Mouse (Mus musculus) megakaryocyte, embryonic 14.5 days (primary cell): ENCODE measurements around the gene Usp17ld. TPM values are rescaled to one million over a fixed set of nuclear protein-coding genes. Genes with fewer than 3 reads are reported as not detected.
"Not testable (repeated sequence)": the region's sequence is repeated elsewhere in the genome, so short reads cannot be mapped to it uniquely, and the experiment has no call there.

ENCODE experiments used
- H3K27me3 ChIP-seq: replicated peaks from 2 replicates; pipeline ENCODE3; 2012; ENCODE audit warnings: inconsistent platforms
- H3K36me3 ChIP-seq: replicated peaks from 2 replicates; pipeline ENCODE3; 2012; ENCODE audit warnings: low read length, inconsistent platforms, mixed read lengths
- H3K4me1 ChIP-seq: 2 replicates; pipeline ENCODE4 v1.6.1; 2012; ENCODE audit warnings: inconsistent platforms
- H3K4me3 ChIP-seq: replicated peaks from 2 replicates; pipeline ENCODE3; 2012; ENCODE audit warnings: moderate library complexity, mild to moderate bottlenecking, inconsistent platforms
- H3K9me3 ChIP-seq: 2 replicates; pipeline ENCODE4 v1.6.1; 2012; ENCODE audit warnings: inconsistent platforms
- FLI1 ChIP-seq: IDR thresholded peaks from 2 replicates; pipeline ENCODE4 v1.6.1; 2012; ENCODE audit warnings: low read length, inconsistent platforms, mixed read lengths
- GATA1 ChIP-seq: IDR thresholded peaks from 3 replicates; pipeline ENCODE4 v1.6.1; 2012; ENCODE audit warnings: mixed read lengths, low read length, inconsistent platforms, borderline replicate concordance
- polyA plus RNA-seq: library from polyadenylated mRNA; stranded (reverse); fragments of >175 nt; gene quantifications from 2 replicates; pipeline ENCODE4 v1.2.3, GENCODE M21; 2012; ENCODE audit warnings: low replicate concordance; ENCODE audit not compliant: insufficient read depth

The Usp17ld gene
- polyA plus RNA-seq: not detected in 2 replicates

GRCm38 (mm10) chr7:103252405-103252804, at the start of gene Usp17ld:
Usp17ld (minus strand) TSS chr7:103252505.
- not testable (repeated sequence) for H3K4me1 ChIP-seq, H3K4me3 ChIP-seq, H3K36me3 ChIP-seq, H3K9me3 ChIP-seq, H3K27me3 ChIP-seq

GRCm38 (mm10) chr7:103216696-103217095, 35.6 kb downstream of the Usp17ld start, which contains the start of gene Olfr594:
Olfr594 (plus strand) TSS chr7:103216996.
- no peaks in the 10 kb centered on the region for H3K4me1 ChIP-seq
- H3K9me3 ChIP-seq: peaks cover 6% of the 10 kb centered on the region; the same call in 1 of the 2 replicates
- H3K4me3 ChIP-seq: no peak within 1 kb of the TSS
- H3K27me3 ChIP-seq: no peaks in the 10 kb centered on the region
- H3K36me3 ChIP-seq: no peaks in the 10 kb centered on the region
- no peak for TF ChIP-seq FLI1

- H3K36me3 ChIP-seq, H3K4me1 ChIP-seq, H3K9me3 ChIP-seq, H3K4me3 ChIP-seq, H3K27me3 ChIP-seq: not testable (repeated sequence)
Measured at GRCm38 (mm10) chr7:103212050-103212449, 40.3 kb downstream of the Usp17ld start.

- Histone ChIP-seq H3K27me3 (no peaks in the 10 kb centered on the region), H3K4me1 (no peaks in the 10 kb centered on the region), H3K9me3 (no peaks in the 10 kb centered on the region), H3K4me3 (no peak within 1 kb of the TSS), H3K36me3 (no peaks in the 10 kb centered on the region)
- no peak for TF ChIP-seq FLI1
- no peak for TF ChIP-seq GATA1
Measured at GRCm38 (mm10) chr7:103211562-103211961, 40.7 kb downstream of the Usp17ld start, which contains the start of gene Olfr593. Olfr593 (plus strand) TSS chr7:103211862.

Other genes with a start within 250 kb of the Usp17ld start
- not detected in 2 replicates for gene Olfr582, start 214.5 kb downstream of the Usp17ld start, polyA plus RNA-seq
- gene Olfr583, start 201.2 kb downstream of the Usp17ld start, polyA plus RNA-seq: not detected in 2 replicates
- not detected in 2 replicates for gene Olfr584, start 170.6 kb downstream of the Usp17ld start, polyA plus RNA-seq
- not detected in 2 replicates for gene Olfr585, start 154.8 kb downstream of the Usp17ld start, polyA plus RNA-seq
- gene Olfr586, start 126.9 kb downstream of the Usp17ld start, polyA plus RNA-seq: not detected in 2 replicates
- gene Olfr588-ps1, start 111.6 kb downstream of the Usp17ld start, polyA plus RNA-seq: not detected in 2 replicates
- gene Olfr589, start 96.1 kb downstream of the Usp17ld start, polyA plus RNA-seq: not detected in 2 replicates
- gene Olfr591, start 74.2 kb downstream of the Usp17ld start, polyA plus RNA-seq: 2.6 TPM in 1 of 2 replicates, not detected in the other
- not detected in 2 replicates for gene Olfr592, start 67.7 kb downstream of the Usp17ld start, polyA plus RNA-seq
- gene Olfr593, start 40.6 kb downstream of the Usp17ld start, polyA plus RNA-seq: not detected in 2 replicates
- not detected in 2 replicates for gene Olfr594, start 35.5 kb downstream of the Usp17ld start, polyA plus RNA-seq
- not detected in 2 replicates for gene Olfr596, start 53.1 kb upstream of the Usp17ld start, polyA plus RNA-seq
- gene Olfr597, start 63.8 kb upstream of the Usp17ld start, polyA plus RNA-seq: not detected in 2 replicates
- gene Olfr598, start 71.1 kb upstream of the Usp17ld start, polyA plus RNA-seq: not detected in 2 replicates
- gene Olfr599, start 83.4 kb upstream of the Usp17ld start, polyA plus RNA-seq: not detected in 2 replicates
- 4.6 TPM in 1 of 2 replicates, not detected in the other for gene Olfr600, start 97.2 kb upstream of the Usp17ld start, polyA plus RNA-seq
- gene Olfr601, start 110.2 kb upstream of the Usp17ld start, polyA plus RNA-seq: not detected in 2 replicates
- gene Olfr603, start 133.7 kb upstream of the Usp17ld start, polyA plus RNA-seq: not detected in 2 replicates
- not detected in 2 replicates for gene Usp17lc, start 162.6 kb upstream of the Usp17ld start, polyA plus RNA-seq
- not detected in 2 replicates for gene Olfr605, start 192.9 kb upstream of the Usp17ld start, polyA plus RNA-seq
- gene Olfr606, start 196.5 kb upstream of the Usp17ld start, polyA plus RNA-seq: not detected in 2 replicates
- gene Olfr607, start 211.6 kb upstream of the Usp17ld start, polyA plus RNA-seq: not detected in 2 replicates
- gene Olfr608, start 217.4 kb upstream of the Usp17ld start, polyA plus RNA-seq: not detected in 2 replicates
- gene Olfr609, start 245.6 kb upstream of the Usp17ld start, polyA plus RNA-seq: not detected in 2 replicates